Mouse (Mus musculus): ENCODE data around the gene Jhy. TPM values are rescaled to one million over a fixed set of nuclear protein-coding genes. Genes with fewer than 3 reads are reported as not detected.

Gene Jhy
- total RNA-seq, 1 experiment = not detected

GRCm38 (mm10) chr9:41004415-41004814, 40.5 kb upstream of the Jhy start, which contains the start of gene Crtam:
TSS of gene Crtam (minus strand) at chr9:41004628.
- no peaks in the 10 kb centered on the region for H3K4me1 ChIP-seq (ENCODE audit: control insufficient read depth in 2 of 2, insufficient read depth in 2 of 2, low read length in 2 of 2, poor library complexity in 1 of 2)
- no peak within 1 kb of the TSS for H3K4me3 ChIP-seq (ENCODE audit: insufficient read depth in 1 of 2, low read depth in 1 of 2, low read length in 2 of 2, poor library complexity in 1 of 2, severe bottlenecking in 1 of 2)
- no peak within 1 kb of the TSS for H3K27ac ChIP-seq (ENCODE audit: insufficient read depth, low read depth, low read length, poor library complexity, severe bottlenecking)
- no peak for TF ChIP-seq HCFC1 (IDR thresholded peaks at IDR 0.05; ENCODE audit: borderline replicate concordance, insufficient read depth, low read length)
- TF ChIP-seq ZNF384 (IDR thresholded peaks at IDR 0.05; ENCODE audit: low read depth, low read length) = no peak
- no peak for TF ChIP-seq ZC3H11A (IDR thresholded peaks at IDR 0.05; ENCODE audit: borderline replicate concordance, low read depth, low read length)
- no peak for TF ChIP-seq MAFK (IDR thresholded peaks at IDR 0.05; ENCODE audit: insufficient read depth, low read depth, low read length)
- TF ChIP-seq CHD2 (IDR thresholded peaks at IDR 0.05; ENCODE audit: low read depth, low read length) = no peak
- in situ Hi-C loops (cut with MboI; ENCODE audit: low sequenced_read_pairs in 2 of 2, unreplicated experiment in 2 of 2) = no loop called here
- no peak within 1 kb of the TSS for H3K9ac ChIP-seq (ENCODE audit: insufficient read depth, low read depth, low read length, poor library complexity, severe bottlenecking)
- H3K9me3 ChIP-seq (ENCODE audit: control insufficient read depth, insufficient read depth, low read depth, low read length) = no peaks in the 10 kb centered on the region
- no peaks in the 10 kb centered on the region for H3K36me3 ChIP-seq (ENCODE audit: control insufficient read depth, insufficient read depth, low read length, poor library complexity, severe bottlenecking)
- no peak for DNase-seq (ENCODE audit: low read depth, low spot score)

- no peak for TF ChIP-seq ZNF384 (IDR thresholded peaks at IDR 0.05; ENCODE audit: low read depth, low read length)
- TF ChIP-seq CHD2 (IDR thresholded peaks at IDR 0.05; ENCODE audit: low read depth, low read length) = no peak
- no peak for TF ChIP-seq ZC3H11A (IDR thresholded peaks at IDR 0.05; ENCODE audit: borderline replicate concordance, low read depth, low read length)
- no peak for TF ChIP-seq MAFK (IDR thresholded peaks at IDR 0.05; ENCODE audit: insufficient read depth, low read depth, low read length)
- TF ChIP-seq HCFC1 (IDR thresholded peaks at IDR 0.05; ENCODE audit: borderline replicate concordance, insufficient read depth, low read length) = no peak
- H3K4me1 ChIP-seq (ENCODE audit: control insufficient read depth in 2 of 2, insufficient read depth in 2 of 2, low read length in 2 of 2, poor library complexity in 1 of 2) = no peaks in the 10 kb centered on the region
These were observed 33.3 kb upstream of the Jhy start for GRCm38 (mm10) chr9:40997116-40997779.

GRCm38 (mm10) chr9:40994075-40994474, 30.2 kb upstream of the Jhy start:
- H3K9me3 ChIP-seq (ENCODE audit: control insufficient read depth, insufficient read depth, low read depth, low read length) = no peaks in the 10 kb centered on the region
- no peaks in the 10 kb centered on the region for H3K4me1 ChIP-seq (ENCODE audit: control insufficient read depth in 2 of 2, insufficient read depth in 2 of 2, low read length in 2 of 2, poor library complexity in 1 of 2)
- H3K27ac ChIP-seq (ENCODE audit: insufficient read depth, low read depth, low read length, poor library complexity, severe bottlenecking) = no peak overlapping the region
- no peak overlapping the region for H3K9ac ChIP-seq (ENCODE audit: insufficient read depth, low read depth, low read length, poor library complexity, severe bottlenecking)
- DNase-seq (ENCODE audit: low read depth, low spot score) = no peak
- no peak overlapping the region for H3K4me3 ChIP-seq (ENCODE audit: insufficient read depth in 1 of 2, low read depth in 1 of 2, low read length in 2 of 2, poor library complexity in 1 of 2, severe bottlenecking in 1 of 2)
- TF ChIP-seq ZC3H11A (IDR thresholded peaks at IDR 0.05; ENCODE audit: borderline replicate concordance, low read depth, low read length) (no peak), HCFC1 (IDR thresholded peaks at IDR 0.05; ENCODE audit: borderline replicate concordance, insufficient read depth, low read length) (no peak), ZNF384 (IDR thresholded peaks at IDR 0.05; ENCODE audit: low read depth, low read length) (no peak), CHD2 (IDR thresholded peaks at IDR 0.05; ENCODE audit: low read depth, low read length) (no peak), MAFK (IDR thresholded peaks at IDR 0.05; ENCODE audit: insufficient read depth, low read depth, low read length) (no peak)
- in situ Hi-C loops (cut with MboI; ENCODE audit: low sequenced_read_pairs in 2 of 2, unreplicated experiment in 2 of 2) = loop anchor here in 1 of 2 experiments (25.0 kb wide), 1 partner anchor 157 kb away; no protein-coding TSS in a partner anchor
- H3K36me3 ChIP-seq (ENCODE audit: control insufficient read depth, insufficient read depth, low read length, poor library complexity, severe bottlenecking) = no peaks in the 10 kb centered on the region

More at GRCm38 (mm10) chr9:40997116-40997779, 33.3 kb upstream of the Jhy start:
- DNase-seq (ENCODE audit: low read depth, low spot score) = no peak
- no peak overlapping the region for H3K9ac ChIP-seq (ENCODE audit: insufficient read depth, low read depth, low read length, poor library complexity, severe bottlenecking)
- no peak overlapping the region for H3K27ac ChIP-seq (ENCODE audit: insufficient read depth, low read depth, low read length, poor library complexity, severe bottlenecking)
- H3K36me3 ChIP-seq (ENCODE audit: control insufficient read depth, insufficient read depth, low read length, poor library complexity, severe bottlenecking) = no peaks in the 10 kb centered on the region
- no peaks in the 10 kb centered on the region for H3K9me3 ChIP-seq (ENCODE audit: control insufficient read depth, insufficient read depth, low read depth, low read length)
- no peak overlapping the region for H3K4me3 ChIP-seq (ENCODE audit: insufficient read depth in 1 of 2, low read depth in 1 of 2, low read length in 2 of 2, poor library complexity in 1 of 2, severe bottlenecking in 1 of 2)
- in situ Hi-C loops (cut with MboI; ENCODE audit: low sequenced_read_pairs in 2 of 2, unreplicated experiment in 2 of 2) = loop anchor here in 1 of 2 experiments (25.0 kb wide), 1 partner anchor 160 kb away; no protein-coding TSS in a partner anchor

- H3K27ac ChIP-seq (ENCODE audit: insufficient read depth, low read depth, low read length, poor library complexity, severe bottlenecking) = no peak overlapping the region
These were observed 27.6 kb upstream of the Jhy start for GRCm38 (mm10) chr9:40991511-40991910.

More at GRCm38 (mm10) chr9:40991511-40991910, 27.6 kb upstream of the Jhy start:
- TF ChIP-seq ZC3H11A (IDR thresholded peaks at IDR 0.05; ENCODE audit: borderline replicate concordance, low read depth, low read length) = no peak
- TF ChIP-seq ZNF384 (IDR thresholded peaks at IDR 0.05; ENCODE audit: low read depth, low read length) = no peak
- TF ChIP-seq MAFK (IDR thresholded peaks at IDR 0.05; ENCODE audit: insufficient read depth, low read depth, low read length) = no peak
- TF ChIP-seq CHD2 (IDR thresholded peaks at IDR 0.05; ENCODE audit: low read depth, low read length) = no peak
- TF ChIP-seq HCFC1 (IDR thresholded peaks at IDR 0.05; ENCODE audit: borderline replicate concordance, insufficient read depth, low read length) = no peak
- Histone ChIP-seq H3K9ac (ENCODE audit: insufficient read depth, low read depth, low read length, poor library complexity, severe bottlenecking) (no peak overlapping the region), H3K4me3 (ENCODE audit: insufficient read depth in 1 of 2, low read depth in 1 of 2, low read length in 2 of 2, poor library complexity in 1 of 2, severe bottlenecking in 1 of 2) (no peak overlapping the region), H3K36me3 (ENCODE audit: control insufficient read depth, insufficient read depth, low read length, poor library complexity, severe bottlenecking) (no peaks in the 10 kb centered on the region), H3K4me1 (ENCODE audit: control insufficient read depth in 2 of 2, insufficient read depth in 2 of 2, low read length in 2 of 2, poor library complexity in 1 of 2) (no peaks in the 10 kb centered on the region), H3K9me3 (ENCODE audit: control insufficient read depth, insufficient read depth, low read depth, low read length) (no peaks in the 10 kb centered on the region)
- in situ Hi-C loops (cut with MboI; ENCODE audit: low sequenced_read_pairs in 2 of 2, unreplicated experiment in 2 of 2) = loop anchor here in 1 of 2 experiments (25.0 kb wide), 1 partner anchor 154 kb away; no protein-coding TSS in a partner anchor
- no peak for DNase-seq (ENCODE audit: low read depth, low spot score)
